Comparison of ENCODE assay signal across 17 mouse cellular contexts in genomic region chr8:125200273-125200863, GRCm38 (mm10).
A peak's percentile ranks its signal among the peaks of the same experiment; 100 is the strongest.
DNase-seq lines count a peak whose midpoint lies in the region; ATAC-seq and TF ChIP-seq lines count a peak whose summit lies in the region.
"Had no signal": no experiment of that assay in that cellular context is flagged by ENCODE, and none has a peak within 500 bp of the region (broad histone marks: within the 10 kb centered on the region; RNA-seq: fewer than 3 reads in every experiment).

No protein-coding gene starts in this region.

- H3K27ac ChIP-seq in gastrocnemius, adult 2 months: peak overlapping the region; percentile 81
- H3K27ac ChIP-seq in intestine, postnatal 0 days (ENCODE audit: low read depth, low read length): no peak overlapping the region
- H3K27ac ChIP-seq in intestine, embryonic 15.5 days: no peak overlapping the region
- H3K27ac ChIP-seq in liver, postnatal 0 days (ENCODE audit: low read depth): no peak overlapping the region
- H3K27ac ChIP-seq in liver, embryonic 11.5 days (ENCODE audit: low read depth, low read length): no peak overlapping the region
- H3K27ac ChIP-seq in limb, embryonic 10.5 days: peak overlapping the region; percentile 46; the same call in 1 of the 2 replicates
- H3K27ac ChIP-seq: forebrain, embryonic 13.5 days; limb, embryonic 13.5 days; liver, embryonic 15.5 days had no signal

- TF ChIP-seq CTCF in gastrocnemius, adult 2 months (IDR thresholded peaks at IDR 0.05): no peak
- no peak for TF ChIP-seq CTCF in intestine, postnatal 0 days (IDR thresholded peaks at IDR 0.05; ENCODE audit: low read depth)
- TF ChIP-seq CTCF in liver, postnatal 0 days (IDR thresholded peaks at IDR 0.05; ENCODE audit: low read depth): no peak

- no peak overlapping the region for H3K9ac ChIP-seq in intestine, postnatal 0 days (ENCODE audit: low read depth, low read length)
- no peak overlapping the region for H3K9ac ChIP-seq in intestine, embryonic 15.5 days
- H3K9ac ChIP-seq in liver, postnatal 0 days (replicated peaks): no peak overlapping the region
- no peak overlapping the region for H3K9ac ChIP-seq in liver, embryonic 11.5 days (ENCODE audit: low read depth, low read length)
- H3K9ac ChIP-seq: forebrain, embryonic 13.5 days; limb, embryonic 13.5 days; liver, embryonic 15.5 days had no signal

- H3K27me3 ChIP-seq in intestine, postnatal 0 days (replicated peaks; ENCODE audit: control insufficient read depth, insufficient read depth, low read length): no peaks in the 10 kb centered on the region
- no peaks in the 10 kb centered on the region for H3K27me3 ChIP-seq in intestine, embryonic 15.5 days (replicated peaks)
- no peaks in the 10 kb centered on the region for H3K27me3 ChIP-seq in liver, postnatal 0 days (ENCODE audit: insufficient read depth, low read length)
- H3K27me3 ChIP-seq in liver, embryonic 11.5 days (replicated peaks; ENCODE audit: control insufficient read depth, insufficient read depth, low read length): no peaks in the 10 kb centered on the region
- no peaks in the 10 kb centered on the region for H3K27me3 ChIP-seq in limb, embryonic 10.5 days (ENCODE audit: low read depth, poor library complexity, severe bottlenecking)
- H3K27me3 ChIP-seq: liver, embryonic 15.5 days had no signal

- H3K4me2 ChIP-seq in intestine, postnatal 0 days (replicated peaks; ENCODE audit: low read depth): no peak overlapping the region
- H3K4me2 ChIP-seq in intestine, embryonic 15.5 days (replicated peaks): no peak overlapping the region
- no peak overlapping the region for H3K4me2 ChIP-seq in liver, postnatal 0 days (ENCODE audit: low read depth, low read length)
- H3K4me2 ChIP-seq in liver, embryonic 11.5 days: no peak overlapping the region
- H3K4me2 ChIP-seq: forebrain, embryonic 13.5 days; limb, embryonic 13.5 days; liver, embryonic 15.5 days had no signal

- intact Hi-C loops in gastrocnemius, adult 2 months (cut with DNase I): no loop called here

- WGBS in intestine, postnatal 0 days: 85% methylated on average over 13 of the region's 13 CpGs
- WGBS in intestine, embryonic 15.5 days: 82% methylated on average over 13 of the region's 13 CpGs
- 88% methylated on average over 13 of the region's 13 CpGs for WGBS in liver, postnatal 0 days (ENCODE audit: insufficient replicate concordance)
- WGBS in liver, embryonic 11.5 days: 78% methylated on average over 13 of the region's 13 CpGs
- WGBS in limb, embryonic 10.5 days: 82% methylated on average over 13 of the region's 13 CpGs

- no peaks in the 10 kb centered on the region for H3K36me3 ChIP-seq in intestine, postnatal 0 days (ENCODE audit: control insufficient read depth, insufficient read depth)
- H3K36me3 ChIP-seq in intestine, embryonic 15.5 days: no peaks in the 10 kb centered on the region
- no peaks in the 10 kb centered on the region for H3K36me3 ChIP-seq in liver, postnatal 0 days (replicated peaks; ENCODE audit: insufficient read depth, low read length)
- no peaks in the 10 kb centered on the region for H3K36me3 ChIP-seq in liver, embryonic 11.5 days (ENCODE audit: control insufficient read depth, insufficient read depth, low read length)
- no peaks in the 10 kb centered on the region for H3K36me3 ChIP-seq in limb, embryonic 10.5 days
- H3K36me3 ChIP-seq: embryonic facial prominence, embryonic 10.5 days; limb, embryonic 13.5 days; liver, embryonic 15.5 days had no signal

- no peak for DNase-seq in gastrocnemius, adult 2 months
- no peak for DNase-seq in gastrocnemius, adult 8-10 months (ENCODE audit: low spot score in 2 of 2)
- no peak for DNase-seq in liver, postnatal 0 days
- no peak for DNase-seq in liver, embryonic 11.5 days (ENCODE audit: low spot score)
- no peak for DNase-seq in limb, embryonic 10.5 days (ENCODE audit: low spot score)
- DNase-seq in MN1 (ENCODE audit: low spot score): no peak
- DNase-seq: cerebellum, adult 11-12 months; cerebellum, postnatal 36 days; heart, postnatal 10 days; layer of hippocampus, adult 9-11 months; lung, postnatal 10 days had no signal

- peaks cover 12% of the 10 kb centered on the region; the same call in 1 of the 2 replicates for H3K4me1 ChIP-seq in intestine, postnatal 0 days (replicated peaks; ENCODE audit: control insufficient read depth, insufficient read depth, low read length)
- H3K4me1 ChIP-seq in intestine, embryonic 15.5 days (replicated peaks): peaks cover 4% of the 10 kb centered on the region; the same call in 1 of the 2 replicates
- peaks cover 6% of the 10 kb centered on the region for H3K4me1 ChIP-seq in liver, postnatal 0 days (ENCODE audit: insufficient read depth)
- H3K4me1 ChIP-seq in liver, embryonic 11.5 days (replicated peaks; ENCODE audit: control insufficient read depth, insufficient read depth, low read length): no peaks in the 10 kb centered on the region; the same call in 1 of the 2 replicates
- H3K4me1 ChIP-seq in limb, embryonic 10.5 days: peaks cover 53% of the 10 kb centered on the region
- H3K4me1 ChIP-seq: forebrain, embryonic 13.5 days; liver, embryonic 15.5 days had no signal

- TF ChIP-seq EP300 in liver, postnatal 0 days (IDR thresholded peaks at IDR 0.05; ENCODE audit: low read depth): no peak

- no peak overlapping the region for H3K4me3 ChIP-seq in gastrocnemius, adult 2 months
- no peak overlapping the region for H3K4me3 ChIP-seq in intestine, postnatal 0 days (ENCODE audit: low read depth, low read length)
- H3K4me3 ChIP-seq in intestine, embryonic 15.5 days (replicated peaks): no peak overlapping the region
- H3K4me3 ChIP-seq in liver, postnatal 0 days (ENCODE audit: low read depth, low read length): no peak overlapping the region
- no peak overlapping the region for H3K4me3 ChIP-seq in liver, embryonic 11.5 days (ENCODE audit: low read depth, low read length)
- H3K4me3 ChIP-seq in limb, embryonic 10.5 days: no peak overlapping the region
- H3K4me3 ChIP-seq: embryonic facial prominence, embryonic 10.5 days; forebrain, embryonic 13.5 days; limb, embryonic 13.5 days; liver, embryonic 15.5 days had no signal

- ATAC-seq in intestine, postnatal 0 days: 0 out of 2 replicates have a peak, but pooled peaks have one; percentile 20
- ATAC-seq in intestine, embryonic 15.5 days: no peak
- peak; percentile 32; the same call in 1 of the 2 replicates for ATAC-seq in liver, postnatal 0 days
- no peak for ATAC-seq in liver, embryonic 11.5 days (replicated peaks; ENCODE audit: low FRiP score)
- ATAC-seq: forebrain, embryonic 13.5 days had no signal

- H3K9me3 ChIP-seq in intestine, postnatal 0 days (ENCODE audit: control insufficient read depth): no peaks in the 10 kb centered on the region
- no peaks in the 10 kb centered on the region for H3K9me3 ChIP-seq in intestine, embryonic 15.5 days
- no peaks in the 10 kb centered on the region for H3K9me3 ChIP-seq in liver, postnatal 0 days (ENCODE audit: low read length)
- no peaks in the 10 kb centered on the region for H3K9me3 ChIP-seq in liver, embryonic 11.5 days (ENCODE audit: control insufficient read depth, low read length)
- H3K9me3 ChIP-seq in limb, embryonic 10.5 days (replicated peaks): no peaks in the 10 kb centered on the region
- H3K9me3 ChIP-seq: embryonic facial prominence, embryonic 10.5 days; forebrain, embryonic 13.5 days; limb, embryonic 13.5 days; liver, embryonic 15.5 days had no signal

Comparison
In these comparisons a context has a peak if more than half of its experiments do, and no peak if none do; other contexts are left out.
1. ATAC-seq: peak in intestine, postnatal 0 days (single experiment) and liver, postnatal 0 days (single experiment); none in intestine, embryonic 15.5 days (single experiment) and liver, embryonic 11.5 days (single experiment).
2. H3K27ac ChIP-seq: peak in gastrocnemius, adult 2 months (single experiment) and limb, embryonic 10.5 days (single experiment); none in intestine, postnatal 0 days (single experiment), intestine, embryonic 15.5 days (single experiment), liver, postnatal 0 days (single experiment) and liver, embryonic 11.5 days (single experiment).